Mouse (Mus musculus): ENCODE measurements around the gene Lin28b. TPM values are rescaled to one million over a fixed set of nuclear protein-coding genes. Genes with fewer than 3 reads are reported as not detected.
A peak's percentile ranks its signal among the peaks of the same experiment; 100 is the strongest.

Lin28b gene
- total and polyA plus RNA-seq, 3 experiments: not detected

GRCm38 (mm10) chr10:45381937-45382636 lies 104.1 kb downstream of the Lin28b start:
- Histone ChIP-seq H3K27me3 (ENCODE audit: control insufficient read depth in 1 of 2, insufficient read depth in 2 of 2, low read length in 2 of 2) (peaks cover 0 to 2% of the 10 kb centered on the region in 2 experiments; a peak in 2 of 4 replicates), H3K36me3 (ENCODE audit: control insufficient read depth in 1 of 2, insufficient read depth in 2 of 2, low read length in 2 of 2) (no peaks in the 10 kb centered on the region), H3K79me2 (ENCODE audit: control insufficient read depth, insufficient read depth, low read length, poor library complexity) (no peaks in the 10 kb centered on the region), H3K4me1 (ENCODE audit: control insufficient read depth in 1 of 2, insufficient read depth in 2 of 2, low read length in 2 of 2) (no peaks in the 10 kb centered on the region), H3K9me3 (replicated peaks; ENCODE audit: insufficient read depth, low read length) (no peaks in the 10 kb centered on the region), H3K4me3 (ENCODE audit: control insufficient read depth in 1 of 2, insufficient read depth in 1 of 2, low read depth in 2 of 2, low read length in 2 of 2) (no peak overlapping the region), H3K9ac (ENCODE audit: control insufficient read depth, low read depth, low read length, poor library complexity, severe bottlenecking) (no peak overlapping the region), H3K27ac (ENCODE audit: control insufficient read depth, low read depth, low read length) (no peak overlapping the region)
- peak; percentile 23 for DNase-seq (ENCODE audit: low read depth, low spot score)
- TF ChIP-seq RAD21 (IDR thresholded peaks at IDR 0.05; ENCODE audit: low read depth, low read length) (peak; percentile 66), E2F4 (IDR thresholded peaks at IDR 0.05; ENCODE audit: borderline replicate concordance, low read depth, low read length) (no peak), CHD2 (IDR thresholded peaks at IDR 0.05; ENCODE audit: low read length) (no peak), GABPA (IDR thresholded peaks at IDR 0.05; ENCODE audit: low read depth, low read length) (no peak), USF1 (IDR thresholded peaks at IDR 0.05; ENCODE audit: low read depth, low read length) (no peak), CTCF (IDR thresholded peaks at IDR 0.05 in 2 of 3, conservative IDR thresholded peaks at IDR 0.05 in 1 of 3; ENCODE audit: control insufficient read depth in 1 of 3, insufficient read depth in 1 of 3, low read depth in 2 of 3, low read length in 3 of 3, poor library complexity in 1 of 3, severe bottlenecking in 1 of 3) (peak in 1 of 3 experiments; percentile 62; a peak in 2 of 6 replicates), SMC3 (IDR thresholded peaks at IDR 0.05; ENCODE audit: low read depth, low read length) (peak; percentile 73), ZC3H11A (IDR thresholded peaks at IDR 0.05; ENCODE audit: low read depth, low read length) (peak; percentile 66)

- Histone ChIP-seq H3K9me3 (replicated peaks; ENCODE audit: insufficient read depth, low read length) (no peaks in the 10 kb centered on the region), H3K4me3 (ENCODE audit: control insufficient read depth in 1 of 2, insufficient read depth in 1 of 2, low read depth in 2 of 2, low read length in 2 of 2) (no peak overlapping the region), H3K27ac (ENCODE audit: control insufficient read depth, low read depth, low read length) (no peak overlapping the region), H3K4me1 (ENCODE audit: control insufficient read depth in 1 of 2, insufficient read depth in 2 of 2, low read length in 2 of 2) (no peaks in the 10 kb centered on the region), H3K27me3 (ENCODE audit: control insufficient read depth in 1 of 2, insufficient read depth in 2 of 2, low read length in 2 of 2) (no peaks in the 10 kb centered on the region), H3K9ac (ENCODE audit: control insufficient read depth, low read depth, low read length, poor library complexity, severe bottlenecking) (no peak overlapping the region), H3K36me3 (ENCODE audit: control insufficient read depth in 1 of 2, insufficient read depth in 2 of 2, low read length in 2 of 2) (no peaks in the 10 kb centered on the region), H3K79me2 (ENCODE audit: control insufficient read depth, insufficient read depth, low read length, poor library complexity) (no peaks in the 10 kb centered on the region)
- TF ChIP-seq EP300 (IDR thresholded peaks at IDR 0.05; ENCODE audit: low read depth in 1 of 2, low read length in 2 of 2) (no peak), POLR2AphosphoS5 (IDR thresholded peaks at IDR 0.05; ENCODE audit: borderline replicate concordance, low read depth, low read length) (no peak), UBTF (IDR thresholded peaks at IDR 0.05; ENCODE audit: borderline replicate concordance, insufficient read depth, low read depth, low read length) (no peak), ZKSCAN1 (IDR thresholded peaks at IDR 0.05; ENCODE audit: low read depth, low read length) (no peak), RCOR1 (IDR thresholded peaks at IDR 0.05; ENCODE audit: low read depth, low read length) (no peak), NRF1 (IDR thresholded peaks at IDR 0.05; ENCODE audit: insufficient read depth, low read depth, low read length, poor library complexity, severe bottlenecking) (no peak), TCF12 (IDR thresholded peaks at IDR 0.05; ENCODE audit: low read depth, low read length) (no peak), TAL1 (IDR thresholded peaks at IDR 0.05; ENCODE audit: low read length) (no peak), USF1 (IDR thresholded peaks at IDR 0.05; ENCODE audit: low read depth, low read length) (no peak), GABPA (IDR thresholded peaks at IDR 0.05; ENCODE audit: low read depth, low read length) (no peak), RAD21 (IDR thresholded peaks at IDR 0.05; ENCODE audit: low read depth, low read length) (no peak), ZC3H11A (IDR thresholded peaks at IDR 0.05; ENCODE audit: low read depth, low read length) (no peak), MYC (IDR thresholded peaks at IDR 0.05; ENCODE audit: low read depth, low read length) (no peak), GATA1 (IDR thresholded peaks at IDR 0.05; ENCODE audit: low read depth, low read length) (no peak), CTCF (IDR thresholded peaks at IDR 0.05 in 2 of 3, conservative IDR thresholded peaks at IDR 0.05 in 1 of 3; ENCODE audit: control insufficient read depth in 1 of 3, insufficient read depth in 1 of 3, low read depth in 2 of 3, low read length in 3 of 3, poor library complexity in 1 of 3, severe bottlenecking in 1 of 3) (no peak), KAT2A (conservative IDR thresholded peaks at IDR 0.05; ENCODE audit: low read depth, low read length) (no peak), MEF2A (IDR thresholded peaks at IDR 0.05; ENCODE audit: extremely low read depth, insufficient replicate concordance, low read depth, low read length, poor library complexity, severe bottlenecking) (no peak)
- no peak for DNase-seq (ENCODE audit: low read depth, low spot score)
Measured at GRCm38 (mm10) chr10:45378269-45378668, 107.9 kb downstream of the Lin28b start.
